Mouse (Mus musculus) embryonic fibroblast, embryonic 13.5 days (primary cell): ENCODE results near the gene Rmdn3.

Experiments used
- CTCF ChIP-seq: IDR thresholded peaks from 2 replicates; pipeline ENCODE4 v1.5.1; 2011; ENCODE audit warnings: mild to moderate bottlenecking, control low read depth, low read length, moderate library complexity, borderline replicate concordance; ENCODE audit not compliant: insufficient read depth
- POLR2A ChIP-seq: IDR thresholded peaks from 2 replicates; pipeline ENCODE4 v1.6.1; 2011; ENCODE audit warnings: low read depth, mild to moderate bottlenecking, control low read depth, low read length, moderate library complexity

- TF ChIP-seq CTCF: no peak
- TF ChIP-seq POLR2A: no peak
These were observed 13.4 kb upstream of the Rmdn3 start for GRCm38 (mm10) chr2:119170282-119170681.
